Mouse (Mus musculus) fat pad, adult 2 months (tissue): ENCODE data around the gene Pcbp4.

Experiments used
- DNase-seq: peaks from one replicate; pipeline ENCODE4 v3.0.0-alpha.2; 2011; ENCODE audit warnings: low read depth, low spot score; ENCODE audit errors: extremely low read depth

Pcbp4 gene

DNA sequence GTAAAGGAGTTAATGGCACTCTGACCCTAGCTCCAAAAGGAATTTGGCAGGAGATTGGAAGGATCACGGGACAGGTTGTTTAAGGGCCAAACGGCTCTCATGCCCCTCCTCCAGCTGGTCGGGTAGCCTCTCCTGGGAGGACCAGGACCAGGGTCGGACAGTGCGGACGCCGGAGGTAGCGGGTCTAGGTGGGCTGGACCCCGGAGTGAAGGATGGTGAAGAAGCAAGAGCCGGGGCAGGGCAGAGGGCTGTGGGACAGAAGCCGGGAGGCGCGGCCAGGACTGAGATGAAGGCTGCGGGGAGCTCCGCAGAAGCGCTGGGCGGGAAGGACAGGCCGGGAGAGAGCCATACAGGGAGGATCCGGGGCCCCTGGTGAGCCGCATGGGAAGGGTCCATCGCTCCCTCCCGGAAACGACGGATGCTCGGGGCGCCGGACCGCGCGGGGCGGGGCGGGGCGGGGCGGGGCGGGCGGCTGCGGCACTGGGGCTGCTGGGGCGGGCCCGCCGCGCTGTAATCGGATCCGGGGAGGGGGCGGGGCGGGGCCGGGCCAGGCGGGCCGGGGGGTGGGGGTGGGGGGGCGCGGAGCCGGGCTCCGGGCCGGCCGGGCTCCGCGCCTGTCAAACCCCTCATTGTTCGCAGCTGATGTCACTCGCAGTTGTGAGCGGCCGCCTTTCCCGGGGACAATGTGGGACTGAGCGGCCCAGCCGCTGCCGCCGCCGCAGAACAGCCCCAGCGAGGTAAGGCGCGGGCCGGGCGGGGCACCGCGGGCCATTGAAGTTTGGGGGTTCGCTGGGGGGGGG lies at the start of gene Pcbp4:
Pcbp4 (plus strand) TSS at position 21 of the 800 bp plus-strand sequence.
- DNase-seq, result no peak

DNA sequence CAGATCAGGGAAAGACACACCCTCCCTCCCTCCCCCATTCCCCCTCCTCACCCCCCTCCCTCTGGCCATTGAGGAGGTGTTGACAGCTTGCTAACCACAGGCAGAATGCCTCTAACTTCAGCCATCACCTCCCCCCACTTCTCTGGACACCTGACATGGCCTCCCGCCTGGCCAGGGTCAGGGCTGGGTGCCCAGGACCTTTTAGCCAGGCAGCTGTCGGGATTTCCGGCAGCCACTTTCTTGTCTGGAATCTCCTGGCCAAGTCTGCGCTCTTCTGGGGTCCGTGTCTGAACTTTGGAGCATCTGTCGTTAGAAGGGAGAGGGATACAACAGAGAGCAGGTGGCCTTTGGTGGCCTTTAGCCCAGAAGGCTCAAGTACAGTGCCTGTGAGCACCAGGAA lies 47.8 kb upstream of the Pcbp4 start:
- DNase-seq, result no peak

DNA sequence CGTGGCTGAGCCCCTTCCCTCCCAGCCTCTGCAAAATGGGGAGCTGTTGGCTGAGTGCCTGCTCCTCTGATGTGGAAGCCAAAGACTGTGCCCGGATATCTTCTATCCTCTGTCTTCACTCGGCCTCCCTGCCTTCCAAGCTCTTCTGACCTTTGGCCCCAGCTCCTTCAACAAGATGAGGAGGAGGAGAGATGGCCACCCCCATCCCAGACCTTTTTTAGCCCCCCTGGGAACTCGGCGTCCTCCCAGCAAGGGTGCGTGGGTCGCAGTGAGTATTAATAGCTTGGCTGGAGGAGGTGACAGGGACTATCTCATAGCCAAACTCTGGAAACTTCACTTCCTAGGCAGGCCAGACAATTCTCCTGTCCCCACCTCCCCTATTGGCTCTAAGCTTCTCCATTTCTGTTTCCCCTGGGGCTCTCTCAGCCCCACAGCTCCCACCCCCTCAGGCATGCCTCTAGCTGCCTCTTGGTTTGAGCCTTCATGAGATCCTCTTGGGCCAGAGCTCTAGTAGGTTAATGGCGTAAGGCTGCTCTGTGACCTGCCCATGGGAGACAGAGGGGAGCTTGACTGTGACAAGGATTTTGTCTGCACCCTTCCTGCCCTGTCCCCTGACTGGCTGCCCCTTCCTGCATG lies 46.5 kb upstream of the Pcbp4 start:
- no peak for DNase-seq

DNA sequence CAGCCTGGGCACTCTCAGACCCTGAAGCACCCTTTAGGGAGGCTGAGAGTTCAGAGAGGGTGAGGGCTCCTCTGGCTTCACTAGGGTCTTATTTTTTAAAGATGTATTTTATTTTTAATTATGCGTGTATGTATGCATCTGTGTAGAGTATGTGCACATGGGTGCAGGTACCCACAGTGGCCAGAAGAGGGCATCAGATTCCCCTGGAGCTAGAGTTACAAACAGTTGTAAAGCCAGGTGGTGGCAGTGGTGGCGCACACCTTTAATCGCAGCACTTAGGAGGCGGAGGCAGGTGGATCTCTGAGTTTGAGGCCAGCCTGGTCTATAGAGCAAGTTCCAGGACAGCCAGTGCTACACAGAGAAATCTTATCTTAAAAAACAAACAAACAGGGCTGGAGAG lies 44.0 kb upstream of the Pcbp4 start:
- DNase-seq, result no peak

DNA sequence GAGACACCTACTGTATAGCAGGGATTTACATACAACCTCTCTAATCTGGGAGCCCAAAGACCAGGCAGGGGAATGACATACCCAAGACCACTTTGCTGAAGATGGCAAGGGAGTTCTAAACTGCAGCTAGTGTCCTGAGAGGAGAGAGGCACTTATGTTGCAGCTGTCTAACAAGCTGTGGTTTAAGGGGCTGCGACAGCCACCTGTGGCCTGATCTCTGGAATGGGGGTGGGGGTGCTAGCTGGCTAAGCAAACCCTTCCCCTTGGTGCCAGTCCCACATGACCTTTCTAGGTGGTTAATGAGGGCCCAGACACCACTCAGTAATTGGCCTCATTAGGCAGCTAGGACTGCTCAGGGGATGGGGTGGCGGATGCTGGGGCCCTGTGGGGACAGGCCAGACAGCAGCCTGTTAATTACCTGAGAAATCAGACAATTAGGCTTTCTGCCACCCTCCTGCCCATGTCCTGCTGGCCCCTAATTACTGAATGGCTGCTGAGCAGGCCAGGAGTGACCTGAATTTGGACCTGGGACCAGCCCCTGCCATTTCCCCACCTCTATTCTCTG lies 42.9 kb upstream of the Pcbp4 start:
- DNase-seq, result no peak

DNA sequence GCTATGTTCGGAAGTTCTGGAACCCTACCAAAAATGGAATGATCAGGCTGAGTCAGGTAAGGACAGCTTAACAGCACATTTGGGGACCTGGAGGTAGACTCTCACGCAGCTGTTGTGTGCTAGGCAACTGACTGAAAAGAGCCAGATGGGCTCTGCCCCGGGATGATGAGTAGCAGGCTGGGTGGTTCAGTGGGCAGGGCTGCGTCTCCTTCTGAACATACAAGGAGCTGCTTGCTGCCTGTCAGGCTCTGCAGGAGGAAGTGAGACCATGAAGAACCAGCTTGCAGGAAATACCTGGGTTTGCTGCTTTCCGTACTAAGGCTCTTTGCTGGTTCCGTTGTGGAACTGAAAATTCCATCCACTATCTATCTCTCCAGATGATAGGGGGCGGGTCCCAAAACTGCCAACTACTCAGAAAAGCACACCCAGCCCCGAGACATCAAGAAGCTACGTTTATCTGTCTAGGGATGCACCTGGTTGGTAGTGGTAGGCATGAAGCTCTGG lies 41.9 kb upstream of the Pcbp4 start:
- DNase-seq, result no peak

DNA sequence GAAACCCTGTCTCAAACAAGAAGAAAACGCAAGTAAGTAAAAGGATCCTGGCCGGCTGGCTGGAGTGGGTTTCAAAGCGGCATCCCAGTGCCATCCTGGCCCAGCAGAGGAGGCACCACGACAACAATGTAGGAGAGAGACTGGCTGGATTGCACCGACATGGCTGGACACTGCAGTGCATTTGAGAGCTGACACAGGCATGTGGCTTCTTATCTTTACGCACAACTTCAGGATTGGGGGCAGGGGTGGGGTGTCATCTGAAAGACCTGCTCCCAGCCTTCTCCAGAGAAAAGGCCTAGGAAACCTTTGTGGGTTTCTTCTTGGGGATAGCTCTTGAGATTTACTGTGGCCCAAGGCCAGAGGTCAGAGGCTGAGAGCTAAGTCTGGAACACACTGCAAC lies 41.4 kb upstream of the Pcbp4 start:
- no peak for DNase-seq

DNA sequence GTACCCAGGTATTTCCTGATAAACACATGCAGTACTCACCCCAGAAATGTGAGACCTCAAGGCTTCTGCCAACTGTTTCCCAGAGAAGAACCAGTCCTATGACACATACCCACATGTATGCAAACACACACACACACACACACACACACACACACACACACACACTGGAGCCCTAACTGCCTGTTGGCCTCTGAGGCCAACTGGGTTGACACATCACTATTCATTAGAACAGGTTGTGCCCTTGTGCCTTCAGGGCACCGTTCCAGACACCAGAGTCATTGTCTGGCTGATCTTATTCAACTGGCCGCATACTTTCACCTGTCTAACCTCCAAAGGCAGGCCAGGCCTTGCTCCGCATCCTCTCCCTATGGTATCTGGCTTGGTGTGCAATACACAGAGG lies 40.9 kb upstream of the Pcbp4 start:
- peak; percentile 91 for DNase-seq

DNA sequence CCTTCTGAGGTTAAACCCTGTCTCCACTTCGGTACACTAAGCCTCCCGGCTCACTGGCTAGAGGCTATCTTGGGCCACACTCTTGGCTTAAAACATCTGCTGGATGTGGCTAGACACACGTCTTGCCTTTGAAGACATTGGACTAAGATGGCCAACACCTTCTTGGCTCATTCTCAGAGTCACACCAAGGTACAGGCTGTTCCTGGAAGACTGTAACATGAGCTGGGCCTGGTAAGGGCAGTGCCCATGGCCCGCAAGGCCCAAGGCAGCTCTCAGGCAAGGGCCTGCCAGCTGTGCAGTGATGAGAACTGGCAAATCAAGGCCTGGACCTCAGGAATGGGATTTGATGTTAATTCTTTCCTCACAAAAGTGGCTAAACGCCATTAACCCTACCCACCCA lies 39.5 kb upstream of the Pcbp4 start:
- DNase-seq, result peak; percentile 88

DNA sequence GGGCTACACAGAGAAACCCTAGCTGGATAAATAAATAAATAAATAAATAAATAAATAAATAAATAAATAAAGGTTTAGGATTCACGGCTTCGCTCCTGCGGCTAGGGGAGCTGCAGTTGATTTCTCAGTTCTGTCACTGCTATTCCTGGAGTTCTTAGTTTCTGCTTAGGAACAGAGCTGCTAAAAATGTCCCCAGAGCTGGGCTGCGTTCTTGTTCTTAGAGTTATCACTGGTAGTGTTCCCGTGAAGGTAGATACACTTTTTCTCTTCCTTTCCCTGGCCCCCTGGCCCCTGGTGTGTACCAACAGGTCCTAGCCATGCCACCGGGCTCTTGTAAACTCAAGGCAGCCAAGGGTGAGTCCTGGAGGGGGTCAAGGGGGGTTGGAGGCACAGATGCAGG lies 36.3 kb upstream of the Pcbp4 start:
- no peak for DNase-seq

DNA sequence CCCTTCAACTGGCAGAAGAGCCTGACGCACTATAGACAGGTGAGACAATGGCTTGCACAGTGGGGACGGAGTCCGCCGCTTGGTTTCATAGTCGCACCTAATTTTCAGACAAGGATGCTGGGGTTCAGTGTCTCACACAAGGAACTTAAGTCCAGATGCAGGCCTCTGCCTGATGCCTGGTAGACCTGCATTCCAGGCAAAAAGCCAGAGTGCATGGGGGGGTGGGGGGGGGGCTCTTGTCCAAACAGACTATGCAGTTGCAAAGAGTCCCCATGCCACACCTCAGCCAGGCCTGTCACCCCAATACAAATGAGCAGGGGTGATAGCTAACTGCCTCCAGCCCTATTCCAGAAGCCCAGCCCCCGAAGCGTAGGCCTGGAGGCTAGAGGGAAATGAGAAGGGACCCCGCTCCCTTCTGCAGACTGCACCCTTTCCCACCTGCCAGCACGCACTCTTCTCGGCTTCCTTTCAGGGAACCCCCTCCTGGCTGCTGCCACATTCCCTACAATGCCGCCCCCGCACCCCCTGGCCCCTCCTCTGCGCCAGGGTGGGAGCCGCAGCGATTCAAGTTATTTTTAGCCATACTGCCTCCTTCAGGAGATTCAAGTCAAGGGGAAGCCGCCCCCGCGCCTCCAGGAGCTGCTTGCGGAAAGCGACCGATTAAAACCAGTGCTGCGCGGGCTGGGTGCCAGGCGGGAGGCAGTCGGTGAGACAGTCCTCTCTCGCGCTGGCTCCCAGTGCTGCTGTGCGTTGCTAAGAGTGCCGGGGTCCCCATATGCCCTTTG lies 35.1 kb upstream of the Pcbp4 start:
- DNase-seq, result no peak

DNA sequence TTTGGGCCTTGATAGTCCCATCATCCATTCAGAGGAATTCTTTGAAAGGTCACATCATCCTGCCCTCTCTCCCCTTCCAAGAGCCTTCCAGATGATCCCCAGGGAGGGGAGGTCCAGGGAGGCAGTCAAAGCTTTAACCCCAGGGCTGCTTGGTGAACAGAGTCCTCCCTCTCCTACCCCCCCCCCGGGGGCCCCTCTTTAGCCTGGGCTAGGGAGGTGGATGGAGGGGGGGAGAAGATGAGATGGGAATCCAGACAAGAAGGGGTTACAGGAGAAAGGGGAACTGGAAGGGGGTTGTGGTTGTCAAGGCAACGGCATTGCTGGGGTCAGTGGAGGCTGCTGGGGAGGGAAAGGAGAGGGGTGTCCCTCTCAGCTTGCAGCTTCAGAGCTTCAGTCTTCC lies 32.5 kb upstream of the Pcbp4 start:
- no peak for DNase-seq

DNA sequence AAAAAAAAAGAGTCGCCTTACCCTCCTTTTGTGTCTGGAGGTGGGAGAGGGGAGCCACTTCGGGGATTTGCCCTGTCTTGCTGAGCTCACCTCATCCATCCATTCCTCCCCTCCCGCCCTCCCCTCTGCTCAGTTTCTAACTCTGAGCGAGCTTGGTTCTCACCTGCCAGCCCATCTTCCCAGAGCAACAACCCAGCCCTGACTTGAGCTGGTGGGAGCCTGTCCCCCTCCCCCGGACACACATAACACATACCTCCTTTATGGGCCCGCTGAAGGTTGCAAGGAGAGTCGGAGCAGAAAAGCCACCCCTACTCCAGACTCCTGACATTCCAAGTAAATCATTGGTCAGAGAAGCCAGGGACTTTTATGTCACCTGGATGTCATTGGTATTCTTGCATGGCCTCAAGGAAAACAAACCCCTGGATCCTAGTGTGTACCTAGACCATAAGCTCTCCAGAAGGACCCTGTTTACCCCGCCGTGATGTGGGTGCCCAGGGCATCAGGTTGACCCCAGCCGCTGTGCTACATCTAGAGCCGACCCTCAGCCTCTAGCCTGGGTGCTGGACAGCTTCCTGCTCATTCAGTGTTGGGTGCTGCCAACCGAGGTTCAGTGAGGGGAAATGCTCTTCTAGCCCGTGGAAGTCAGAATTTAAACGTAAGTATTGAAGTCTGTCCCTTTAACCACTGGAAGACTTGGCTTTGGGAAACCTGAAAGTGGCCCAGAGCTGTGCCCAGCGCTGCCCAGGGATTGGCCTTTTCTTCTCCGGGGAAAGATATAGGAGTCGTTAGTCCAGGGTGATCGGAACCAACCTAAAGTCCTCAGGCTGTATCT lies 31.8 kb upstream of the Pcbp4 start:
- no peak for DNase-seq

DNA sequence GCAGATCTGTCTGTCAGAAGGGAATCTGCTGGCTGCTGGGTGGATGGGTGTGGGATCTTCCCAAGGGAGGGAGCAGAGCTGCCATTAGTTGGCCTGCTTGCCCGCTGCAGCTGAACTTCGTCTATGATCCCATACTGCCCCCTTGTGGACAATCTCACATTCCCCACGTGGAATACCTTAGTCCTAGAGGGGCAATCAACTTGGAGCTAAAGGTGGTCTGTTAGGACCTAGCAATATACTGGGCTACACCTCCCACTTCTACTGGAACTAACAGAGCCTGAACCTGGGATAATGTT lies 31.3 kb upstream of the Pcbp4 start:
- DNase-seq, result no peak

DNA sequence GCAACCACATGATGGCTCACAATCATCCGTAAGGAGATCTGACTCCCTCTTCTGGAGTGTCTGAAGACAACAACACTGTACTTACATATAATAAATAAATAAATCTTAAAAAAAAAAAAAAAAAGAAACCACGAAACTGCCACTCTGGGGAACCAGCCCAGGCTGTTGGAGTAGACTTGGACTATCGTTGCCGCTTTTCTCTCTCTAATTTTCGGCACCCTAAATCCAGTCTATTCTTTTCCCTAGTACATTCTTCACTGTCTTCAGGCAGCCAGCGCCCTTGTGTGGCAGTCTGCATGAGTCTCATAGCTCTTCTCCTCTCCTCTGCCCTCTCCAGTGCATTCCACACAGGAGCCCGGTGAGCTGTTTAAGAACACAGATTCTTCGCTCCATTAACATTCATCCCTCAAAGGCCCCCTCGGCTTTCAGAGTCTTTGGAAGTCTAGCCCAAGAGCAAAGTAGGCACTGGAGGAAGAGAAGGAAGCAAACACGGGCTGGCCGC lies 24.3 kb upstream of the Pcbp4 start:
- DNase-seq, result no peak

DNA sequence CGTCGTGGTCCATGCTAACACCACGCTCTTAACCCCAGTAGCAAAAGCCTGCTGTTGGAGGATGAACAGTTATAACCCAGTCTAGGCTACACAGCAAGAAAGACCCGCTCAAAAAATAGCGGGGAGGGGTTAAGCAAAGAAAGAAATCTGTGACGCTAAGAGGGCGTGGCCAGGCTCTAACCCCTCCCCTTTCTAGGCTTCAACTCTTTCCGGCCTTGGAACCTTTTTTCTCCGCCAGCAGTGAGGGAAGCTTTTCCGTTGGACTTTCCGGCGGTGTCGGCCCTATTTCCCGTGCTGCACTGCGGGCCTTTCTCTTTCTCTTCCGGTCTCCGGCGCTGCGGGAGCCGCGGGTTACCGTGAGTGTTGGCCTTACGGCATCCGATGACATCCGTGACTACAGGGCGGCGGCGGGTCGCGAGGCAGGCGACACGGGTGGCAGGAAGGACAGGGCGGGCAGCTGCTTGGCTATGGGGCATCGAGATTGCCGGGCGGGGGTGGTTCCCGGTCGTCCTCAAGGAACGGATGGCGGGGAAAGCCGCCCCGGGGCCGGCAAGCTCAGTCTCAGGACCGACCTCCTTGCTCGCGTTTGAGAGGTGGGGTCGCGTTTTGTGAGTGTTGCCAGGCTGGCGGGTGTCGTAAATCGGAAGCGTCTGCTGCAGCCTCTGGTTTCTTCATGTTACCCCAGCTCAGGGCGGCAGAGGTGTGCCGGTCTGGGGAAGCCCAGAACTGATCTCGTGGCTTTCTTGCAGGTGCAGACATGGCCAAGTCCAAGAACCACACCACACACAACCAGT lies 23.7 kb upstream of the Pcbp4 start, which contains the start of gene Rpl29:
Rpl29 (plus strand) TSS at position 234 of the 794 bp plus-strand sequence.
- no peak for DNase-seq

DNA sequence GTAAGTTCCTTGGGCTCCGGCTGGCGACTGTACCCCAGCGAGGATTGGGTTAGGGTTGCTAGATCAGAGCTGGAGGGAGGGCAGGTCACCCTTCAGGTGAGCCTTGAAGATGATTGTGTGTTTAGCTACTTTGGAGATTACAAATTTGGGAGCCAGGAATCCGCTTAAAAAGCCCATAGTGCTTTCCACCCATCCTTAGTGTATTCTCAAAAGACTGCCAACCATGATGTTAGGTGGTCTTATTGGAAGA lies 23.2 kb upstream of the Pcbp4 start:
- DNase-seq, result no peak

DNA sequence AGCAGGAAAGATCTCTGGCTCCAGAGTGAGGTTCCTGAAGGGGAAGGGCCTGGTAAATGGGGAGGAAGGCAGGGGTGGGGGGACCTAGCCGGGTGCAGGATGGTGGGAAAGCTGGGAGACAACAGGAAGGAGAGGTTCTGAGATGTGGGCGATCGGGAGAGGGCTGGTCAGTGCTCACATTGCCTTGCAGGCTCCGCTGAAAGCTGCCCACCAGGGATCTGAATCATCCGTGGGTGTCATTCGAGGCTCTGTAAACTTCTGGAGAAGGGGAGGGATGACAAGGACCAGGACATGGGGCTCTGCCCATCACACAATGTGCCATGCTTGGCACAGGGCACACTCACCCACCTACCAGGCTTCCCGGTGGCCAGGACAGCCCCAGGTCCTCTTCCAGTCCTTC lies 19.7 kb upstream of the Pcbp4 start:
- DNase-seq, result no peak

DNA sequence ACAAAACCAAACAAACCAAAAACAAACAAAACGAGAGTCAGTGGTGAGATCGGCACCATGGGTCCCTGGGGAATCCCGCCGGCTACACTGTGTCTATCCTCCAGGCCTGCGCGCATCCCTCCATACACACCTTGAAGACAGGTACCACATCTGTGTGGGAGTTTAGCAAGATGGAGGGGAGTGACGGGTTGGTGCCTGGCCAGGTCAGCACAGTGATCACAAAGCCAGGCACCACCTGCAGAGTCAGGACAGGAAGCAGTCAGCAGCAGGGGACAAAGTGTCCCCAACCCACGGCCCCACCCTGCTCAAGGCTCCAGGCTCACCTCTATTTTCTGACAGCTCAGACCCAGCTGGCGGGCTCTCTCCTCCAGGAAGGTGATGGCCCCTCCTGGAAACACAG lies 16.5 kb upstream of the Pcbp4 start:
- DNase-seq, result no peak

DNA sequence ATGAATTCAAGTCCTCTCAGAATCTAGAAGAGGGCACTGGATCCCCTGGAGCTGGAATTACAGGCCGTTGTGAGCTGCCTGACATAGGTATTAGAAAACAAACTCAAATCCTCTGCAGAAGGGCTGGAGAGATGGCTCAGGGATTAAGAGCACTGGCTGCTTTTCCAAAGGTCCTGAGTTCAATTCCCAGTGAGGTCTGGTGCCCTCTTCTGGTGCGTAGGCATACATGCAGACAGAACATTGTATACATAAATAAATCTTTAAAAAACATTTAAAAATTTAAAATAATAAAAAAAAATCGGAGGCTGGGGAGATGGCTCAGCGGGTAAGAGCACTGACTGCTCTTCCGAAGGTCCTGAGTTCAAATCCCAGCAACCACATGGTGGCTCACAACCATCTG lies 10.4 kb upstream of the Pcbp4 start:
- no peak for DNase-seq
